Mouse (Mus musculus) stomach, postnatal 0 days (tissue): Measurements from ENCODE around the gene Acox2. TPM values are rescaled to one million over a fixed set of nuclear protein-coding genes. Genes with fewer than 3 reads are reported as not detected.

Experiments used
- ATAC-seq: fragments of 200-750 bp; cut with Nextera tagmentation; 2 replicates; pipeline ENCODE4 v1.8.0; 2017; ENCODE audit not compliant: low FRiP score, low TSS enrichment
- DNase-seq: peaks from one replicate; pipeline ENCODE4 v3.0.0-alpha.2; 2016; ENCODE audit warnings: low spot score
- H3K27ac ChIP-seq: fragments of 300-500 bp; sonication (generic); replicated peaks from 2 replicates; pipeline ENCODE4 v1.5.1; 2014; ENCODE audit warnings: mild to moderate bottlenecking, control low read depth
- H3K27me3 ChIP-seq: fragments of 300-500 bp; sonication (generic); 2 replicates; pipeline ENCODE4 v1.6.1; 2014; ENCODE audit warnings: low read length; ENCODE audit not compliant: control insufficient read depth, insufficient read depth
- H3K36me3 ChIP-seq: fragments of 300-500 bp; sonication (generic); 2 replicates; pipeline ENCODE4 v1.6.1; 2014; ENCODE audit warnings: low read length, mixed read lengths; ENCODE audit not compliant: control insufficient read depth, insufficient read depth
- H3K4me1 ChIP-seq: fragments of 300-500 bp; sonication (generic); replicated peaks from 2 replicates; pipeline ENCODE4 v1.6.1; 2014; ENCODE audit warnings: antibody characterized with exemption; ENCODE audit not compliant: control insufficient read depth, insufficient read depth
- H3K4me2 ChIP-seq: fragments of 300-500 bp; sonication (generic); replicated peaks from 2 replicates; pipeline ENCODE4 v1.6.1; 2014; ENCODE audit warnings: low read depth, mild to moderate bottlenecking, control low read depth, moderate library complexity
- H3K4me3 ChIP-seq: fragments of 300-500 bp; sonication (generic); 2 replicates; pipeline ENCODE4 v1.5.1; 2014; ENCODE audit warnings: low read depth, low read length, control low read depth
- H3K9ac ChIP-seq: fragments of 300-500 bp; sonication (generic); 2 replicates; pipeline ENCODE4 v1.6.1; 2014; ENCODE audit warnings: mild to moderate bottlenecking, low read length, control low read depth, mixed read lengths
- H3K9me3 ChIP-seq: fragments of 300-500 bp; sonication (generic); 2 replicates; pipeline ENCODE4 v1.6.1; 2016; ENCODE audit warnings: low read length; ENCODE audit not compliant: control insufficient read depth
- CTCF ChIP-seq: IDR thresholded peaks from 2 replicates; pipeline ENCODE4 v1.5.1; 2016; ENCODE audit warnings: antibody characterized with exemption, low read depth, mild to moderate bottlenecking, moderate library complexity
- EP300 ChIP-seq: optimal IDR thresholded peaks from 2 replicates; pipeline ENCODE3; 2016; ENCODE audit warnings: antibody characterized with exemption
- WGBS: fragments of 180-500 bp; shearing (Covaris S2); extraction: QIAGEN DNeasy Blood & Tissue Kit; methylation state at CpG from one replicate; pipeline ENCODE4 v1.1.7; 2014; 5-methylcytosine and 5-hydroxymethylcytosine counted together
- polyA plus RNA-seq: library from polyadenylated mRNA; unstranded; fragments of >200 nt; fragmentation: Nextera tagmentation; extraction: Ambion mirVana; gene quantifications from 2 replicates; pipeline ENCODE4 v1.2.1, GENCODE M21; 2015

Gene Acox2
- polyA plus RNA-seq, 1 experiment from 2014 or later, result 6.0 TPM

- DNase-seq, result no peak
- 85% methylated on average over 11 of the region's 11 CpGs for WGBS
- Histone ChIP-seq H3K4me3 (no peak overlapping the region), H3K4me1 (no peaks in the 10 kb centered on the region), H3K27me3 (no peaks in the 10 kb centered on the region), H3K4me2 (no peak overlapping the region), H3K9me3 (no peaks in the 10 kb centered on the region), H3K9ac (no peak overlapping the region), H3K27ac (no peak overlapping the region), H3K36me3 (no peaks in the 10 kb centered on the region)
- TF ChIP-seq CTCF, result no peak
- no peak for ATAC-seq
Measured at GRCm38 (mm10) chr14:8219876-8220275, 39.3 kb downstream of the Acox2 start.

- Histone ChIP-seq H3K4me2 (no peak overlapping the region), H3K36me3 (no peaks in the 10 kb centered on the region), H3K27ac (no peak overlapping the region), H3K9me3 (no peaks in the 10 kb centered on the region), H3K4me3 (no peak overlapping the region), H3K27me3 (no peaks in the 10 kb centered on the region), H3K9ac (no peak overlapping the region), H3K4me1 (no peaks in the 10 kb centered on the region)
- DNase-seq, result no peak
- TF ChIP-seq EP300, result no peak
- TF ChIP-seq CTCF, result no peak
- ATAC-seq, result no peak
- 64% methylated on average over 10 of the region's 10 CpGs for WGBS
Measured at GRCm38 (mm10) chr14:8218730-8219380, 40.3 kb downstream of the Acox2 start.

- 59% methylated on average over 7 of the region's 7 CpGs for WGBS
- ATAC-seq (no peak), DNase-seq (no peak)
- TF ChIP-seq EP300 (no peak), CTCF (0 out of 2 replicates have a peak, but pooled peaks have one; percentile 10)
- Histone ChIP-seq H3K27ac (no peak overlapping the region), H3K9ac (no peak overlapping the region), H3K9me3 (no peaks in the 10 kb centered on the region), H3K36me3 (no peaks in the 10 kb centered on the region), H3K4me1 (no peaks in the 10 kb centered on the region), H3K27me3 (no peaks in the 10 kb centered on the region), H3K4me2 (no peak overlapping the region), H3K4me3 (no peak overlapping the region)
Measured at GRCm38 (mm10) chr14:8218238-8218637, 40.9 kb downstream of the Acox2 start.

- no peaks in the 10 kb centered on the region for H3K4me1 ChIP-seq
- 61% methylated on average over 5 of the region's 5 CpGs for WGBS
- no peaks in the 10 kb centered on the region for H3K9me3 ChIP-seq
- H3K36me3 ChIP-seq, result no peaks in the 10 kb centered on the region
- H3K27me3 ChIP-seq, result no peaks in the 10 kb centered on the region
- H3K27ac ChIP-seq, result no peak overlapping the region
- H3K9ac ChIP-seq, result no peak overlapping the region
- no peak overlapping the region for H3K4me3 ChIP-seq
- no peak for TF ChIP-seq CTCF
- TF ChIP-seq EP300, result no peak
- no peak overlapping the region; the same call in 1 of the 2 replicates for H3K4me2 ChIP-seq
- DNase-seq, result no peak
- no peak for ATAC-seq
Measured at GRCm38 (mm10) chr14:8216100-8216499, 43.1 kb downstream of the Acox2 start.

GRCm38 (mm10) chr14:8215208-8215778 is 43.9 kb downstream of the Acox2 start:
- Histone ChIP-seq H3K4me2 (peak overlapping the region; percentile 89), H3K36me3 (no peaks in the 10 kb centered on the region), H3K9me3 (no peaks in the 10 kb centered on the region), H3K9ac (no peak overlapping the region), H3K4me1 (no peaks in the 10 kb centered on the region), H3K4me3 (peak overlapping the region; percentile 74), H3K27ac (no peak overlapping the region), H3K27me3 (no peaks in the 10 kb centered on the region)
- peak; percentile 34 for DNase-seq
- 34% methylated on average over 21 of the region's 21 CpGs for WGBS
- TF ChIP-seq CTCF, result peak; percentile 19; the same call in 1 of the 2 replicates
- TF ChIP-seq EP300, result no peak
- ATAC-seq, result no peak
